Mouse (Mus musculus) 3134 (cell line): ENCODE measurements around the gene Olfr101.
A peak's percentile ranks its signal among the peaks of the same experiment; 100 is the strongest.

Experiments
- DNase-seq: peaks from one replicate; pipeline ENCODE4 v3.0.0-alpha.2; 2011; ENCODE audit warnings: low spot score; ENCODE audit not compliant: insufficient read length; ENCODE audit errors: extremely low read depth

Gene Olfr101

GRCm38 (mm10) chr17:37304213-37304612 lies at the start of gene Olfr101:
Gene Olfr101 (minus strand): TSS chr17:37304313.
- DNase-seq, result no peak

- no peak for DNase-seq
These were observed 35.5 kb upstream of the Olfr101 start, which contains the start of gene Olfr103 for GRCm38 (mm10) chr17:37339598-37339997. Gene Olfr103 (minus strand): TSS chr17:37339698.

DNA sequence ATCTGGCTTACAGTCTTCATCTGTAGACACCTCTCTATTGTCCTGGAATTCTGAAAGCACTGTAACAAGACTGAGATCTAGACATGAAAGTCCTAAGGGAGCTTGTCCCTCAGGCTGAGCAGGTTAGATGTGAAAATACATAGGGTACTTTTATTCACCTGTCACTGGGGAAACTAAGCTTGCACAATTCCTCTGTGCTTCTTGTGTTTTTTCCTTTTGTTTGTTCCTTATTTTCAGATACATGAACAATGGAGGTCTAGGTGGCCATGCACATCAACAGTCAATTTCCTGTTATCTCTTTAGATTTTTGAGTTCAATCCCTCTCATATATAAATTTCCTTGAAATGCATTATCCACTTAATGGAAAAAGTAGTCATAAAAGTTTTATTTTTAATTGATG lies 12.8 kb upstream of the Olfr101 start, which contains the start of gene Olfr102:
Gene Olfr102, minus strand, starts transcription at position 101 of the 400 bp plus-strand sequence.
- DNase-seq, result no peak

DNA sequence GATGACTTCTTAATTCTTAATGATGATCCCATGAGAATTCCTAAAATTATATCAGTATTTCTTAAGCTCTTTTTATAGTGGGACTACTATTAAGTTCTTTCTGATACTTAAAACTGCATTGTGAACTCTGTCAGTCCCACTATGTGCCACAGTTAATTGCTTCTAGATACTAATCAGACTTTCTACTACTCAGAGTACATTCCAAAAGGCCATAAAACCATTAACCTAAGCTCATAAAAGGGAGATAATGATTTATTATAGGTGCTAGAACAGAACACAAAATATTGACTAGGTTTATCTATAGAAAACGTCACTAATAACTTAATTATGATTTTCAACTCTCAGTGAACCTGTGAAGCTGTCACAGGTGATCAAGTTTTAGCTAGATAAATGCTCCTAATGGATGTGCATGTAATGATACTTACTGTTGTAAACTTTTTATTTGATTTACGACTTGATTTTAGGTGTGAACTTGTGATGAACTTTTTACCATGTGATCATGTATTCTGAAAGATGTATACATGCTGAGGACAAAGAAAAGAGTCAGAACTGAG lies 6.1 kb upstream of the Olfr101 start:
- DNase-seq, result no peak

- no peak for DNase-seq
These were observed 4.4 kb upstream of the Olfr101 start for GRCm38 (mm10) chr17:37308483-37308882.

- no peak for DNase-seq
These were observed 20.8 kb downstream of the Olfr101 start, which contains the start of gene Olfr99 for GRCm38 (mm10) chr17:37283360-37283759. Gene Olfr99 (minus strand): TSS chr17:37283460.

DNA sequence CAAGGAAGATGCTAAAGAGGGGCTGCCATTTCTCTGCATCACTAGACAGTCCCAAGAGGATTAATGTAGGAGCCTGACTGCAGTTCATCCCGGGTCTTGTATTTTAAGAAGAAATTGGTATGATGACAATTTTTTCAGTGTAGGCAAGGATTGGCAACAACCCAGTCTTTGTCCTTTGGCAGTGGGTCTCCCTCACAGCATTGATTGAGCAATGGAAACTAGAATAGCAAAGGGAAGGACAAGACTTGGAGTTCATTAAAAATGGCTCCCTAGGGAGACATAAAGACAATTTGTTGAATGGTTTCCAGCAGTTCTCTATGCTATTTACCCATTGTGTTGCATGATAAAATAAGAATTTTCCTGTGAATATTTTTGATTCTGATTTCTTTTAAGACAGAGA lies 23.8 kb downstream of the Olfr101 start:
- no peak for DNase-seq

DNA sequence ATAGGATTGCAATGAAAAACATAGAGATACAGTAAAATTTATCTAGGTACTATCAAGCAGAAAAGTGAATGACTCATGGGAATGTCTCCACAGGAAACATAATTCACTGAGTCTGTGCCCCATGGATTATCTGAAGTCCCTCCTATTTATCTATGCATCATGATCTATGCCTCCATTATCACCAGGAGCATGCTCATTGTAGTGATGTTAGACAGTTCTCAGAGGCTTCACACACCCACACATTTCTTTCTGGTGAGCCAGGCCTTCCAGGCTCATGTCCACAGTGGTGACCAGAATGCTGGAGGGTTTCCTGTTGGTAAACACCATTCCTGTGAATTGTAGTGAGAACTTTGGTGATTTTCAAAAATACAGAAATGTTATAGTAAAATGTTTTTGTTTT lies 27.5 kb downstream of the Olfr101 start:
- DNase-seq, result no peak

GRCm38 (mm10) chr17:37275626-37276248 lies 28.4 kb downstream of the Olfr101 start:
- DNase-seq, result peak; percentile 56

DNA sequence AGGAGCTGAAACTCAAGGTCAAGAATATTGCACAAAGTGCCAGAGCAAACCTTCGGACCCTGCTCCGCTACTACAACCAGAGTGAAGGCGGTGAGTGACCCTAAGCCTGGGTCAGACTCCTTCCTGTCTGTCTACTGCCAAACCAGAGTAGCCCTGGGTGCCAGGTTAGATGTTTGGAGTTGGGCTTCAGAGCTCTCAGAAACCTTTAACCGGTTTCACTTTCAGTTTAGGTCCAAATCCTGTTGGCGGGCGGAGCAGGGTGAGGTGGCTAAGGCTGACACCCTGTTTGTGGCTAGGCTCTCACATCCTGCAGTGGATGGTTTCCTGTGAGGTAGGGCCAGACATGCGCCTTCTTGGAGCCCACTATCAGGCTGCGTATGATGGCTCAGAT lies 33.4 kb downstream of the Olfr101 start:
- DNase-seq, result peak; percentile 53

DNA sequence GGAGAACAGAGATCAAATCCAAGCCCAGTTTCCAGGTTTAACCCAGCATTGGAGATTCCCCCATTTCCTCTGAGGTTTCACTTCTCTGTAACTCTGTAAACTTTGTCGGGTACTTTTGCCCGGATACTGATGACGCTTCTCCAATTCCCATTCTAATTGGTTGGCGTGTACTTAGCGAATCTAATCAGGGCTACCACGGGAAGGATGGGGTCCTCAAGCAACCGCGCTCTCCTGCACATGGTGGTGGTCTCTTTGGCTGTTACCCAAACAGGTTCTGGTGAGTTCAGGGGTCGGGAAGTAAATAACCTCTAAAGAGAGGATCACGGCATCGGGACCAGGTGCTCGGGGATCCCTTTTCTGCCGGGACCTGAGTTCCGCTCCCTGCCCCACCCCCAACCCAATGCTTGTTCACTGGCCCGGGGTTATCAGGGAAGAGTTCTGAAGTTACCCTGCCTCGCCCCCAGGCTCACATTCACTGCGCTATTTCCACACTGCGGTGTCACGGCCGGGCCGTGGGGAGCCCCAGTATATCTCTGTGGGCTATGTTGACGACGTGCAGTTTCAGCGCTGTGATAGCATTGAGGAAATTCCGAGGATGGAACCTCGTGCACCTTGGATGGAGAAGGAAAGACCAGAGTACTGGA lies 33.9 kb downstream of the Olfr101 start, which contains the start of gene H2-M3:
Gene H2-M3, plus strand, starts transcription at position 163 of the 644 bp plus-strand sequence.
- DNase-seq, result peak; percentile 77

DNA sequence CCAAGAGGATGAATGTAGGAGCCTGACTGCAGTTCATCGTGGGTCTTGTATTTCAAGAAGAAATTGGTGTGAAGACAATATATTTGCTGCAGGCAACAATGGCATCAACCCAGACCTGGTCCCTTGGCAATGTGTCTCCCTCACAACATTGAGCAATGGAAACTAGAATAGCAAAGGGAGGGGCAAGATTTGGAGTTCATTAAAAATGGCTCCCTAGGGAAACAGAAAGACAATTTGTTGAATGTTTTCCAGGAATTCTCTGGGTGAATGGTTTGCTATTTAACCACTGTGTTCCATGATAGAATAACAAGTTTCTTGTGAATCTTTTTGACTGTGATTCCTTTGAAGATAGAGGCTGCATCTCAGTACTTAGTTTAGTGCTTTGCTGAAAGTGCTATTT lies 40.5 kb downstream of the Olfr101 start, which contains the start of gene Olfr98:
Gene Olfr98, minus strand, starts transcription at position 124 of the 400 bp plus-strand sequence.
- no peak for DNase-seq

DNA sequence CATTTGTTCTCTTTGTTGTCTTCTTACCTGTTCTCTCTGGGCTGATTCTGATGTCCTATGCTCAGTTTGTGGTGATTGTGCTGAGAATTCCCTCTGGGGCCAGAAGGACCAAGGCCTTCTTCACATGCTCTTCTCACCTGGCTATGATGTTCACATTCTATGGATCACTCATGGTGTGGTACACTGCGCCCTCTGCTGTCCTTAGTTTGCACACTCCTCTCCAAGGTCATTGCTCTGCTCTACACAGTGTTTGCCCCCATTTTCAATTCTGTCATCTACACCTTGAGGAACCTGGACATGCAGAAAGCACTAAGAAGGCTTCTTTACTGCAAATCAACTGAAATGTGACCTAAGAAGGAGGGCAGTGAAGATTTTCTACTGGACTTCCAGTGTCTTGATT lies 53.6 kb downstream of the Olfr101 start:
- DNase-seq, result no peak

- DNase-seq, result no peak
These were observed 54.7 kb downstream of the Olfr101 start for GRCm38 (mm10) chr17:37249460-37249859.
